Mouse (Mus musculus) heart, postnatal 0 days (tissue): ENCODE data around the gene Cox11.

ENCODE experiments used
- CTCF ChIP-seq: IDR thresholded peaks from 2 replicates; pipeline ENCODE4 v1.5.1; 2016; ENCODE audit warnings: antibody characterized with exemption, control low read depth, low read depth
- EP300 ChIP-seq: IDR thresholded peaks from 2 replicates; pipeline ENCODE4 v1.6.1; 2016; ENCODE audit warnings: antibody characterized with exemption, low read depth

GRCm38 (mm10) chr11:90622500-90622899, 15.5 kb upstream of the Cox11 start:
- TF ChIP-seq CTCF = no peak
- TF ChIP-seq EP300 = no peak
